Mouse (Mus musculus) stomach, postnatal 0 days (tissue): ENCODE data around the gene Abo. TPM values are rescaled to one million over a fixed set of nuclear protein-coding genes. Genes with fewer than 3 reads are reported as not detected.

Experiments used
- ATAC-seq: fragments of 200-750 bp; cut with Nextera tagmentation; 2 replicates; pipeline ENCODE4 v1.8.0; 2017; ENCODE audit not compliant: low FRiP score, low TSS enrichment
- DNase-seq: peaks from one replicate; pipeline ENCODE4 v3.0.0-alpha.2; 2016; ENCODE audit warnings: low spot score
- H3K27ac ChIP-seq: fragments of 300-500 bp; sonication (generic); replicated peaks from 2 replicates; pipeline ENCODE4 v1.5.1; 2014; ENCODE audit warnings: mild to moderate bottlenecking, control low read depth
- H3K27me3 ChIP-seq: fragments of 300-500 bp; sonication (generic); 2 replicates; pipeline ENCODE4 v1.6.1; 2014; ENCODE audit warnings: low read length; ENCODE audit not compliant: control insufficient read depth, insufficient read depth
- H3K36me3 ChIP-seq: fragments of 300-500 bp; sonication (generic); 2 replicates; pipeline ENCODE4 v1.6.1; 2014; ENCODE audit warnings: low read length, mixed read lengths; ENCODE audit not compliant: control insufficient read depth, insufficient read depth
- H3K4me1 ChIP-seq: fragments of 300-500 bp; sonication (generic); replicated peaks from 2 replicates; pipeline ENCODE4 v1.6.1; 2014; ENCODE audit warnings: antibody characterized with exemption; ENCODE audit not compliant: control insufficient read depth, insufficient read depth
- H3K4me2 ChIP-seq: fragments of 300-500 bp; sonication (generic); replicated peaks from 2 replicates; pipeline ENCODE4 v1.6.1; 2014; ENCODE audit warnings: low read depth, mild to moderate bottlenecking, control low read depth, moderate library complexity
- H3K4me3 ChIP-seq: fragments of 300-500 bp; sonication (generic); 2 replicates; pipeline ENCODE4 v1.5.1; 2014; ENCODE audit warnings: low read depth, low read length, control low read depth
- H3K9ac ChIP-seq: fragments of 300-500 bp; sonication (generic); 2 replicates; pipeline ENCODE4 v1.6.1; 2014; ENCODE audit warnings: mild to moderate bottlenecking, low read length, control low read depth, mixed read lengths
- H3K9me3 ChIP-seq: fragments of 300-500 bp; sonication (generic); 2 replicates; pipeline ENCODE4 v1.6.1; 2016; ENCODE audit warnings: low read length; ENCODE audit not compliant: control insufficient read depth
- CTCF ChIP-seq: IDR thresholded peaks from 2 replicates; pipeline ENCODE4 v1.5.1; 2016; ENCODE audit warnings: antibody characterized with exemption, low read depth, mild to moderate bottlenecking, moderate library complexity
- EP300 ChIP-seq: optimal IDR thresholded peaks from 2 replicates; pipeline ENCODE3; 2016; ENCODE audit warnings: antibody characterized with exemption
- WGBS: fragments of 180-500 bp; shearing (Covaris S2); extraction: QIAGEN DNeasy Blood & Tissue Kit; methylation state at CpG from one replicate; pipeline ENCODE4 v1.1.7; 2014; 5-methylcytosine and 5-hydroxymethylcytosine counted together
- polyA plus RNA-seq: library from polyadenylated mRNA; unstranded; fragments of >200 nt; fragmentation: Nextera tagmentation; extraction: Ambion mirVana; gene quantifications from 2 replicates; pipeline ENCODE4 v1.2.1, GENCODE M21; 2015

The Abo gene
- polyA plus RNA-seq, 1 experiment from 2014 or later, result 0.39 TPM

DNA sequence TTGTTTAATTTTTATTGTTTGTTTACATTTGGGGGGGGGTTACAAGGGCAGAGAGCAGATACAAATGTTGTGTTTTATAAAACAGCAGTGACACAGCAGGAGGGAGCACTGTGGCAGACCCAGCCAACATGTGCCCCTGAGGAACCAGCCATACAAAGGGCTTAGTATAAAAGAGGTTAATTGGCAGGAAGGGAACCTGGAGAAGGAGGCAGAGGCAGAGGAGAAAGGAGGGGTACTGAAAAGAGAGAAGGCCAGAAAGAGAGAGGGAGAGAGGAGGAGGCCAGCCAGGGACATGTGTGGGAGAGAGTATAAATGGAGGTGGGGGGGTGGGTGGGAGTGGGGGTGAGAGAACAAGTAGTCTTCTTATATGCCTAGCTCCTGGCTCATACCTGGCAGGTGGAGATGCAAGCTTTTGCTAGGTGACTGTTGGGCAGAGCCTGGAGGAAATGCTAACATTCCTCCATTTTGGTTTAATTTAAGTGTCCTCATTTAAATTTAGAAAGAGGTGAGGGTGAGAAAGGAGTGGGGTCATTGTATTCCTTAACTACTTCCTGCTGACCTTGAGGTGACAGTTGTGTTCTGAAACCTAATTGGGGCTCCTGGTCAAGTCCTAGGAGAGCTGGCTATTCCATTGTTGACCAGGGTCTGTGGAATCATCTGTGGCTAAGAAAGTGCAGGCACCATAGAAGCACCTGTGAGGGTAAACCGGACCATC lies 37.4 kb downstream of the Abo start:
- no peak for ATAC-seq
- no peak for DNase-seq
- Histone ChIP-seq H3K9me3 (no peaks in the 10 kb centered on the region), H3K9ac (no peak overlapping the region), H3K27ac (no peak overlapping the region), H3K27me3 (no peaks in the 10 kb centered on the region), H3K4me2 (no peak overlapping the region), H3K4me3 (no peak overlapping the region), H3K4me1 (no peaks in the 10 kb centered on the region), H3K36me3 (no peaks in the 10 kb centered on the region)
- 94% methylated on average over 1 of the region's 1 CpGs for WGBS
- TF ChIP-seq CTCF, result no peak
- TF ChIP-seq EP300, result no peak

Other genes with a start within 250 kb of the Abo start
- gene Fam69b, start 236.5 kb downstream of the Abo start, polyA plus RNA-seq, result 10.9 and 13.4 TPM in 2 replicates
- gene Lcn4, start 193.7 kb downstream of the Abo start, polyA plus RNA-seq, result not detected in 2 replicates
- 12.5 and 12.8 TPM in 2 replicates for gene Surf6, start 37.9 kb upstream of the Abo start, polyA plus RNA-seq
- 22.5 and 23.9 TPM in 2 replicates for gene Med22, start 45.7 kb upstream of the Abo start, polyA plus RNA-seq
- 477 and 505 TPM in 2 replicates for gene Rpl7a, start 45.8 kb upstream of the Abo start, polyA plus RNA-seq
- 26.2 and 26.5 TPM in 2 replicates for gene Surf2, start 51.4 kb upstream of the Abo start, polyA plus RNA-seq
- 64.7 and 68.2 TPM in 2 replicates for gene Surf1, start 51.6 kb upstream of the Abo start, polyA plus RNA-seq
- 175 and 183 TPM in 2 replicates for gene Surf4, start 68.9 kb upstream of the Abo start, polyA plus RNA-seq
- gene Stkld1, start 69.1 kb upstream of the Abo start, polyA plus RNA-seq, result 0.08 TPM in 1 of 2 replicates, not detected in the other
- 21.7 and 23.0 TPM in 2 replicates for gene Rexo4, start 99.4 kb upstream of the Abo start, polyA plus RNA-seq
- gene Adamts13, start 108.4 kb upstream of the Abo start, polyA plus RNA-seq, result 0.05 and 0.10 TPM in 2 replicates
- gene Cacfd1, start 144.9 kb upstream of the Abo start, polyA plus RNA-seq, result 35.1 and 37.7 TPM in 2 replicates
- gene Slc2a6, start 163.0 kb upstream of the Abo start, polyA plus RNA-seq, result 2.0 and 2.7 TPM in 2 replicates
- gene Mymk, start 207.2 kb upstream of the Abo start, polyA plus RNA-seq, result 0.55 and 1.1 TPM in 2 replicates
- gene Adamtsl2, start 214.4 kb upstream of the Abo start, polyA plus RNA-seq, result 1.4 and 3.4 TPM in 2 replicates